Mouse (Mus musculus): Measurements from ENCODE around the gene Hcn3.

DNA sequence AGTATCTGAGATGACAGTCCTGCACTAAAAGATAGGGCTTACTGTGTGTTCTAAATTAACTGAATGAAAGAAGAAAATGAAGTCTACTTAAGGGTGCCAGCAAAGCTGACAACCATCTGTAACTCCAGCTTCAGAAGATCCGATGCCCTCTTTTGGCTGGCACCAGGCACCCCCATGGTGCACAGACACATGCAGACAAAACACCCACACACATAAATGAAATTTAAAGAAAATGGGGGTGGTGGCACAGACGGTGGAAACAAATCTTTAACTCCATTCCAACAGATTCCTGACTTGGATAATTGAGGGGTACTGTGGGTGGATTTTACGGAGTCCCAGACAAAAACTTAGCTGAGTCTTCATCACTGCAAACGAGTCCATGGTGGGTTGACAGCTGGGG, 28.2 kb downstream of the Hcn3 start:
- no peak for TF ChIP-seq EP300 (IDR thresholded peaks at IDR 0.05; ENCODE audit: insufficient read depth, low read depth, low read length)
- no peak for TF ChIP-seq CTCF (IDR thresholded peaks at IDR 0.05)
